Mouse (Mus musculus) liver, embryonic 14.5 days (tissue): Measurements from ENCODE around the gene Bms1. TPM values are rescaled to one million over a fixed set of nuclear protein-coding genes. Genes with fewer than 3 reads are reported as not detected.

Source experiments
- ATAC-seq: fragments of 200-750 bp; cut with Nextera tagmentation; 2 replicates; pipeline ENCODE4 v1.8.0; 2017; ENCODE audit warnings: moderate number of reproducible peaks, mild to moderate bottlenecking, moderate library complexity; ENCODE audit not compliant: insufficient read depth
- DNase-seq, 3 experiments: peaks; one replicate each; pipeline ENCODE4 v3.0.0-alpha.2; 2012 to 2013; ENCODE audit warnings: low read depth in 3 of 3, low spot score in 3 of 3
- H3K27ac ChIP-seq: fragments of 300-500 bp; sonication (generic); 2 replicates; pipeline ENCODE4 v1.5.1; 2014; ENCODE audit warnings: moderate library complexity, mild to moderate bottlenecking, control low read depth, inconsistent platforms
- H3K27me3 ChIP-seq: fragments of 300-500 bp; sonication (generic); 2 replicates; pipeline ENCODE4 v1.6.1; 2014; ENCODE audit warnings: mild to moderate bottlenecking, low read length, moderate library complexity; ENCODE audit not compliant: control insufficient read depth, insufficient read depth
- H3K36me3 ChIP-seq: fragments of 300-500 bp; sonication (generic); replicated peaks from 2 replicates; pipeline ENCODE4 v1.6.1; 2014; ENCODE audit warnings: low read depth; ENCODE audit not compliant: control insufficient read depth, insufficient read depth
- H3K4me1 ChIP-seq, 2 experiments: fragments of 200-500 bp in 1 of 2; fragments of 300-500 bp in 1 of 2; sonication (generic) in 1 of 2; replicated peaks; 2 replicates each; pipeline ENCODE4 v1.6.1; 2012 to 2014; ENCODE audit warnings: antibody characterized with exemption in 1 of 2, inconsistent platforms in 1 of 2, low read length in 1 of 2; ENCODE audit not compliant: control insufficient read depth in 2 of 2, insufficient read depth in 2 of 2
- H3K4me2 ChIP-seq: fragments of 300-500 bp; sonication (generic); 2 replicates; pipeline ENCODE4 v1.6.1; 2014; ENCODE audit warnings: low read depth, mild to moderate bottlenecking, control low read depth, moderate library complexity
- H3K4me3 ChIP-seq, 2 experiments: fragments of 200-500 bp in 1 of 2; fragments of 300-500 bp in 1 of 2; sonication (generic) in 1 of 2; 2 replicates each; pipeline ENCODE4 v1.5.1; 2012 to 2014; ENCODE audit warnings: low read depth in 2 of 2, low read length in 2 of 2, mild to moderate bottlenecking in 2 of 2, control low read depth in 1 of 2, inconsistent platforms in 1 of 2, moderate library complexity in 1 of 2; ENCODE audit not compliant: insufficient read depth in 1 of 2
- H3K9ac ChIP-seq: fragments of 300-500 bp; sonication (generic); replicated peaks from 2 replicates; pipeline ENCODE4 v1.6.1; 2014; ENCODE audit warnings: mild to moderate bottlenecking, control low read depth, moderate library complexity
- H3K9me3 ChIP-seq: fragments of 300-500 bp; sonication (generic); 2 replicates; pipeline ENCODE4 v1.6.1; 2016; ENCODE audit warnings: low read length, mixed read lengths; ENCODE audit not compliant: control insufficient read depth
- CTCF ChIP-seq: IDR thresholded peaks from 2 replicates; pipeline ENCODE4 v1.5.1; 2016; ENCODE audit warnings: antibody characterized with exemption, low read depth, control low read depth
- EP300 ChIP-seq: IDR thresholded peaks from 2 replicates; pipeline ENCODE4 v1.6.1; 2016; ENCODE audit warnings: antibody characterized with exemption, low read depth
- WGBS: fragments of 180-500 bp; shearing (Covaris S2); extraction: QIAGEN DNeasy Blood & Tissue Kit; methylation state at CpG from one replicate; pipeline ENCODE4 v1.1.7; 2014; ENCODE audit not compliant: insufficient replicate concordance; 5-methylcytosine and 5-hydroxymethylcytosine counted together
- polyA plus RNA-seq, 2 experiments: library from polyadenylated mRNA; depleted of rRNA in 1 of 2; stranded (reverse) in 1 of 2; unstranded in 1 of 2; fragments of >200 nt; fragmentation: Nextera tagmentation in 1 of 2; extraction: Ambion mirVana in 1 of 2; gene quantifications; 2 replicates each; pipeline versions ENCODE4 v1.2.1 to v1.2.3; 2012 to 2014

The Bms1 gene
- polyA plus RNA-seq, 2 experiments = 10.7 to 13.2 TPM

GRCm38 (mm10) chr6:118390746-118391145, 28.5 kb downstream of the Bms1 start:
- no peak for DNase-seq
- H3K4me2 ChIP-seq = no peak overlapping the region
- no peak overlapping the region for H3K4me3 ChIP-seq
- H3K27ac ChIP-seq = no peak overlapping the region
- TF ChIP-seq CTCF = no peak
- TF ChIP-seq EP300 = no peak
- peaks cover 41% of the 10 kb centered on the region for H3K36me3 ChIP-seq
- H3K27me3 ChIP-seq = no peaks in the 10 kb centered on the region
- ATAC-seq = no peak
- H3K9me3 ChIP-seq = no peaks in the 10 kb centered on the region
- no peaks in the 10 kb centered on the region for H3K4me1 ChIP-seq
- H3K9ac ChIP-seq = no peak overlapping the region

GRCm38 (mm10) chr6:118385962-118386361, 33.3 kb downstream of the Bms1 start:
- Histone ChIP-seq H3K4me3 (no peak overlapping the region), H3K4me2 (no peak overlapping the region), H3K36me3 (peaks cover 28% of the 10 kb centered on the region), H3K4me1 (no peaks in the 10 kb centered on the region), H3K27me3 (no peaks in the 10 kb centered on the region), H3K27ac (no peak overlapping the region), H3K9me3 (no peaks in the 10 kb centered on the region), H3K9ac (no peak overlapping the region)
- WGBS = 84% methylated on average over 3 of the region's 3 CpGs
- ATAC-seq (no peak), DNase-seq (no peak)
- no peak for TF ChIP-seq EP300
- TF ChIP-seq CTCF = no peak

- no peak overlapping the region for H3K4me3 ChIP-seq
- no peaks in the 10 kb centered on the region for H3K4me1 ChIP-seq
- ATAC-seq (no peak), DNase-seq (no peak)
- no peaks in the 10 kb centered on the region for H3K27me3 ChIP-seq
- no peak overlapping the region for H3K27ac ChIP-seq
- peaks cover 9% of the 10 kb centered on the region for H3K36me3 ChIP-seq
- H3K9ac ChIP-seq = no peak overlapping the region
- TF ChIP-seq CTCF (no peak), EP300 (no peak)
- H3K4me2 ChIP-seq = no peak overlapping the region
- WGBS = 70% methylated on average over 4 of the region's 4 CpGs
- H3K9me3 ChIP-seq = no peaks in the 10 kb centered on the region
Measured at GRCm38 (mm10) chr6:118381234-118381633, 38.0 kb downstream of the Bms1 start.

- Histone ChIP-seq H3K27me3 (no peaks in the 10 kb centered on the region), H3K9ac (no peak overlapping the region), H3K4me3 (no peak overlapping the region), H3K4me2 (no peak overlapping the region), H3K4me1 (no peaks in the 10 kb centered on the region), H3K27ac (no peak overlapping the region), H3K36me3 (peaks cover 9% of the 10 kb centered on the region), H3K9me3 (no peaks in the 10 kb centered on the region)
- DNase-seq (no peak), ATAC-seq (no peak)
- 25% methylated on average over 3 of the region's 3 CpGs for WGBS
- TF ChIP-seq CTCF = no peak
- no peak for TF ChIP-seq EP300
Measured at GRCm38 (mm10) chr6:118380630-118381029, 38.6 kb downstream of the Bms1 start.

GRCm38 (mm10) chr6:118379451-118380167, 39.7 kb downstream of the Bms1 start:
- no peak overlapping the region for H3K9ac ChIP-seq
- ATAC-seq (no peak), DNase-seq (peak in 2 of 3 experiments; percentile 2 to 7)
- H3K36me3 ChIP-seq = peaks cover 9% of the 10 kb centered on the region
- H3K27me3 ChIP-seq = no peaks in the 10 kb centered on the region; the same call in 1 of the 2 replicates
- no peak overlapping the region for H3K4me2 ChIP-seq
- WGBS = 31% methylated on average over 20 of the region's 20 CpGs
- H3K4me3 ChIP-seq = no peak overlapping the region
- no peaks in the 10 kb centered on the region for H3K9me3 ChIP-seq
- no peak overlapping the region for H3K27ac ChIP-seq
- no peaks in the 10 kb centered on the region for H3K4me1 ChIP-seq
- TF ChIP-seq CTCF (peak; percentile 80), EP300 (no peak)
